Mouse (Mus musculus): ENCODE results near the gene Cryl1.
A peak's percentile ranks its signal among the peaks of the same experiment; 100 is the strongest.

Cryl1 gene

GRCm38 (mm10) chr14:57398065-57398757, at the start of gene Cryl1:
Gene Cryl1, minus strand, starts transcription at chr14:57398529.
- DNase-seq: peak; percentile 98

- DNase-seq: peak; percentile 67
Observed at GRCm38 (mm10) chr14:57430451-57430850, 32.1 kb upstream of the Cryl1 start.

DNA sequence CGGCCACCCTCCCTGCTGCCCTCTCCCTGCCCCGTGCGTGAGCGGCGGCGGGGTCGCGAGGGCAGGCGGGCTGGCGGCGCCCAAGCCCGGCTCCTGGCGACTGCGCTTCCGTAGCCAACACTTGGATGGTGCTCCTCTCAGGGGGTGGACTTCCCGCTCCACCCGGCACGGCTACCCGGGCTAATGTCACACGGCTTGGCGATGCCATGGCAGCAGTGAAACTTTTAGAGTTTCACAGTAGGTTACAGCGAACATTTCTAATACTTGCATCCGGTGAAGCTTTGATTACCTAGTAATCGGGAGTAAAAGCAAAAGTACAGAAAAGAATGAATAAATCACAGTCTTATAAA, 25.9 kb upstream of the Cryl1 start:
- DNase-seq: no peak

DNA sequence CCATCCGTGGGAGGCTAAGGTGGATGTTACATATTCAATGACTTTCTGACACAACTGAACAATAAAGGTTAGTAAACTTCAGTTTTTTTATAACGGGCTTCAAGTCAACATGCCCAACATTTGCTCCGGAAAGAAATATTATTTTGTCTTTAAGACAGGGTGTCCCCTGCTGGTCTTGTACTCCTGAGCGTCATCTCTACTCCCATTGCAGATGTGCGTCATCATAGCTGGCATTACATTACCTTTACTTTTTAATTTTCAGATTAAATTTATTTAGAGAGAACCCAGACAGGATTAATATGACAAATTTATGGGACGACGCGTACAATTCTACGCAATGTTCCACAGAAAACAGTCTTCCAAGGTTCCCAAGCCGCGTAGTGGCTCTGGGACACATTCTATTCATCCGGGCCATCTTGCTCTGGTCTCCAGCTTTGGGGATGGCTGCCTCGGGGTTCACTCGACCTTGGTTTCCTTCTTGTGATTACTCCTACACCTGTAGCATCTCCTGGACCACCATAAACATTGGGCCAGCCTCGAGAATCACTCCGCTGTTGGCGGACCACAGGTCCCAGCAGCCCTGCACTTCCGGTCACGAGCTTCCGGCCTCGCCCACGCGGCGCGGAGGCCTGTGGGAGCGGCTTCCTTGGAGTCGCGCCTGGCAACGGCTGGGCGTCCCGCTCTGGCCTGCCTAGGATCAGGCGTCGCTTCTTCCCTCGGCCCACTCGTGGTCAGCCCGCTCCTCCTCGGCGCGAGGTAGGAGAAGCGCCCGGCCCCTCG, 25.3 kb upstream of the Cryl1 start, which contains the start of gene Ift88:
TSS of gene Ift88 (plus strand) at position 631 of the 780 bp plus-strand sequence.
- DNase-seq: peak; percentile 93

DNA sequence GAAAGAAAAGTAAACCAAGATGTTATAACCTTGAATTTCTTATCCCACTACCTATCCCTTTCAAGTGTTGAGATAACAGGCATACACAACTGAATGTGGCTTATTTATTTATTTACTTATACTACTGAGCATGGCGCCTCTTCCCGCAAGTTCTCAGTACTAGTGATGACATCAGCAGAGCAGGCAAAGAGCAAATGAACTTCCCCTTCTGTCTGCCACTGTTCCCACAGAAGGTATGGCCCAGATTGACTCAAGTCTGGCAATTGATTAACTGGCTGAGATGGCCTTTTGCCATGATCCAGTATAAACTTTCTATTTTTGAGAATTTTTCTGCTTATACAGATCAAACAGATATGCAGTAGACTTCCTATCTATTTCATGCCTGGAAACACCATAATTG, 18.9 kb upstream of the Cryl1 start:
- DNase-seq: no peak

GRCm38 (mm10) chr14:57412166-57412565, 13.8 kb upstream of the Cryl1 start:
- DNase-seq: no peak

GRCm38 (mm10) chr14:57409106-57409505, 10.8 kb upstream of the Cryl1 start:
- no peak for DNase-seq

DNA sequence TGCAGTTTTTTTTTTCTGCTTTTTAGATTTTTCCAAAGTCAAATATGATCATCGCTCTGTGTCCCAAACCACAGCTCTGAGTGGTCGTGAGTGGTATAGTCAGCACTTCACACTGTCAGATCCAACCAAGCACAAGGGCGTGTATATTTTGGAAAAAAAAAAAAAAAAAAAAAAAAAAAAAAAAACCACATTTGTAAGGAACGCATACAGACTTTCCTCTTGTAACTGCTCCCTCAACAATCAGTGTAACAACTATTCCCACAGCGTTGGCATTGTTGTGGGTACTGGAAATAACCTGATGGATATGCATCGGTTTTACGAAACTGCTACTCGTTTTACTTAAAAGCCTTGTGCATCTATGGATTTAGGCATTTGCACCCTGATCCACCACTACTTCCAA, 9.8 kb upstream of the Cryl1 start:
- no peak for DNase-seq

DNA sequence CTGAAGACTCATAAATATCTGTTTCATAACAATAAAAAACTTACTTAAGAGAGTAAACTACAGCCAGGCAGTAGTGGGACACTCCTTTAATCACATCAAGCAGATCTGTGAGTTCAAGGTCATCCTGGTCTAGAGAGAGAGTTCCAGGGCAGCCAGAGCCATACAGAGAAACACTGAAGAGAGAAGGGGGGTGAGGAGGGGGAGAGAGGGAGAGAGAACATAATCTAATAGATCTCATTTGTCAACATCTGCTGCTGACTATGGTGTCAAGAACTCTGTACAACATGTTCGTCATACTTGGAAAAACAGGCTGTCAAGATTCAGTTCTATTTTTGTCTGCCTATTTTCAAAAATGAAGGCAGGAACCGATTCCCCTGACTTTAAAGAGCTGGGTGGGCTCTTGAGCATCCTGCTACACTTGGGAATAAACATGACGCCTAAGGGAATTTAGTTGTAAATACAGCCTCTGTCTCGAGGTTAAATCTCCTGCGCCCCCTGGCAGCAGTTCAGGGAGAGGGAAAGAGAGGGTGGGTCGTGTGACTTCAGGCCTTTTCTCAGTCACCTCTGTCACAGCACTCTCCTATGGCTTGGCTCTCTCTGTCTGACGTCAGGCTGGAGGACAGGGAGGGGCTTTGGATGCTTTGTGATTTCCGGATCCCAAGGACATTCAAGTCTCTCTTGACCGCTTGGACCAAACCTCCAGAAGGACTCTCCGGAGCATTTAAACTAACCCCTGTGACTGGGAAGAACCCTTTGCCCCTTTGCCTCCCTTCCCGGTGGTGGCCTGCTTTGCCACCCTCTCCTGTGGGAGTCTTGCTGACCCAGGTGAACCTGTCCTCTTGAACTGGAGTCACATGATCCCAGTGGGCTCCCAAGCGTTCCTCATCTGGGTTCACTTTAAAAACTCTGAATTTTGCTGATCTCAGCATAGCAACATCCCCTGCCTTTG, 9.0 kb upstream of the Cryl1 start:
- peak; percentile 91 for DNase-seq

- no peak for DNase-seq
Observed at GRCm38 (mm10) chr14:57402815-57403214, 4.5 kb upstream of the Cryl1 start.

GRCm38 (mm10) chr14:57398813-57399427, 591 bp upstream of the Cryl1 start:
- peak; percentile 53 for DNase-seq

- peak; percentile 91 for DNase-seq
Observed at GRCm38 (mm10) chr14:57397221-57397620, 1.1 kb downstream of the Cryl1 start.

DNA sequence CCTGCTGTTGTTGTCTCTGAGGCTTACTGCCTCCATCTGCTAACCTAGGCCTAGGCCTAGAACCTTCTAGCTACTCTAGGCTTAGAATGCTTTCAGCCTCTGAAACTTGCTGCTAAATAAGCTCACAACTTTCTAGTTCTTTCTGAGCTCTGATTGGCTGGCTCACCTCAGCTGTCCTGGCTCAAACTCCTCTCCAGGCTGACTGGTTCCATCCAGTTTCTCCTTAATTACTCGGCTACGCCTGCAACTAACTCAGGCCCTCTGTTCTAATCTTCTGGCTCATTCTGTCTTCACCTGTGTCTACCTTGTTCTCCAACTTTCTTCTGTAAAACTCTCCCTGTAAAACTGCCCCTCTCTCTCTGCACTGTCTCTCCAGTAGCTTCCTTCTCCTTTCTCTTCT, 2.9 kb downstream of the Cryl1 start:
- peak; percentile 75 for DNase-seq

GRCm38 (mm10) chr14:57392278-57392677, 6.1 kb downstream of the Cryl1 start:
- no peak for DNase-seq

DNA sequence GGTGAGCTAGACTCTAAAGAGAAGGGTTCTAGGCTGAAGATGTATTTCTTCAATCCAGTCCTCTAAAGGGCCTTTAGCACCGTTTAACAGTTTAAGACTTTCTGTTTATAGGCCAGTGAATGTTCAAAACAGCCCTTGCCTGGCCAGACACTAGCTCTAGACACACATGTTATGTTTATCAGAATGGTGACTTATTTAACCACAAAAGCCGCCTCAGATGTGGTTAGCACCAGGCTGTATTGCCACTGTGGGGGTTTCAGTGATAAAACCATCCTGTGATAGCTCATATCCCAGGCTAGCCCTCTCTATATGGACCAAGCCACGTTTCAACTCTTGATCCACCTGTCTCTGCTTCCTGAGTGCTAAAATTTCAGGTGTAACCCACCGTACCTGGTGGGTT, 6.7 kb downstream of the Cryl1 start:
- DNase-seq: no peak

GRCm38 (mm10) chr14:57386758-57387561, 11.4 kb downstream of the Cryl1 start:
- DNase-seq: peak; percentile 60

DNA sequence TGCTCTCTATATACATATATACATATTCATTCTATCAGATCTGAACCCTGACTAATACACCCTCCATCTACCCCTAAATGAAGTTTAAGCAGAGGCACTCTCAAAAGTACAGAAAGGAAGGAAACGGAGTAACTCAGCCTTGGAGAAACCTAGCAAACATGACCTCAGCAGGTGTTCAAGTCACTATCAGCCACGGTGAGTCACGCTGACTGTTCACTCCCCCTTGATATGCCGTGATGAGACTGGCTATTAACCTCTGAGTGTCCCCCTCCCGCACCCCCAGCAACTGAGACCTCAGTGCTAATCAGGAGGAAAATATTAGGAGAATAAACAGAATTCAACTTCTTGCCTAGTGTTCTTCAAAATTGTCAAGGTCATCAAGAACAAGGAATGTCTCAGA, 12.7 kb downstream of the Cryl1 start:
- no peak for DNase-seq

DNA sequence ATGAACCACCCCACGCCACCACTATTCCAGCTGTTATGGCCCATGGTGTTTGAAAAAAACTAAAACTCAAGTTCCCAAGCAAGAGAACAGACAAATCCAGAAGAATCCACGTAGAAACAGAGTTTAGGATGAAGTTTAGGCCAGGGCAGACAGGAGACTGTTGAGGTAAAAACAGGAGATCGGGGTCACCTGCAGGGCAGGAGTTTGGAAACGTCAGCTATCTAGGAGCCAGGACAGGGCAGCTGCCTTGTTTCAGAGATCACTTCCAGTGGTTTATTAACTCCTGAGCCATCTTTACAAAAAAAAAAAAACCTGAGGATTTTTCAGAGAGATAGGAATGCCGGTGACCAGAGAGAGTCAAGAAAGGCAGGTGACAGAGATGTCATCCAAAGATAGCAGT, 20.8 kb downstream of the Cryl1 start:
- peak; percentile 82 for DNase-seq

DNA sequence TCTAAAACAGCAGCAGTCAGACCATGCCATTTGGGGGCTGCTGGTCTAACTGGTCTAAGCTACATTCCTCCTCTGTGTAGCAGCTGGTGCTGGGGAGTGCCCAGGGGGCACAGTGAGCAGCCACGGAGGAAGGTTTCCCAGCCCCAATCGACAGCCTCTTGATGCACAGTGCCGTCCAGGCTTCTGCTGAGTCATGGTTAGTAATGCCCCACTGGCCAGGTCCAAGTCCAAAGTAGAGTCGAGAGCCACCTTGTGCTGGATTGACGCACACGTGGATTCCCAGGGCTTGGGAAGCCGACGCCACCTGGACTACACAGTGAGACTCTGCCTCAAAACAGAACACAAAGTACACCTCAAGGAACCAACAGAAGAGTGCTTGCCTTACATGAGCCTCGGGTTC, 21.4 kb downstream of the Cryl1 start:
- DNase-seq: peak; percentile 95

GRCm38 (mm10) chr14:57376016-57376415, 22.3 kb downstream of the Cryl1 start:
- DNase-seq: no peak

DNA sequence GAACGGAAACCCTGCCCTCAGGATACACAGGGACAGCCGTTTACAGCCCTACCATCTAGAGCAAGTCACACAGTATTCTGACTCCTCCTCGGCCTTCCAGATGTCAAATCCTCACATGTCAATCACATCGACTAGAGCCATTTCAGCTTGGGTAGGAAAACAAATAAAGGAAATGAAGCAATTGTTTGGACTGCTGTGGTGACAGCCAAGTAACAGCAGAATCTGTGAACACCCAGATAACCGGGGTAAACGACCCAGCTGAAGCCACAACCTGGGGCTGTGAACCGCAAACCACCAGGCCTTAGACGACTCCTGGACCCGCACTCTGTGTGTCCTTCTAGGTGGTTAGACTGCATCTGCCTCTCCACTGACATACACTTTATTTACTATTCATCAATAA, 23.1 kb downstream of the Cryl1 start:
- no peak for DNase-seq
